Mouse (Mus musculus) heart, embryonic 14.5 days (tissue): Measurements from ENCODE around the gene Olfr1360. TPM values are rescaled to one million over a fixed set of nuclear protein-coding genes. Genes with fewer than 3 reads are reported as not detected.
"Not testable (repeated sequence)": the region's sequence is repeated elsewhere in the genome, so short reads cannot be mapped to it uniquely, and the experiment has no call there.

Source experiments
- ATAC-seq: fragments of 200-750 bp; cut with Nextera tagmentation; 2 replicates; pipeline ENCODE4 v1.8.0; 2017; ENCODE audit warnings: low read depth, moderate TSS enrichment; ENCODE audit not compliant: insufficient number of reproducible peaks, insufficient read depth, low FRiP score
- H3K27ac ChIP-seq, 2 experiments: fragments of 200-500 bp in 1 of 2; fragments of 300-500 bp in 1 of 2; sonication (generic) in 1 of 2; replicated peaks in 1 of 2; 2 replicates each; pipeline ENCODE4 v1.5.1; 2012 to 2014; ENCODE audit warnings: low read depth in 2 of 2, low read length in 2 of 2, control low read depth in 1 of 2, mild to moderate bottlenecking in 1 of 2, mixed read lengths in 1 of 2; ENCODE audit not compliant: control insufficient read depth in 1 of 2, insufficient read depth in 1 of 2
- H3K27me3 ChIP-seq: fragments of 300-500 bp; sonication (generic); 2 replicates; pipeline ENCODE4 v1.6.1; 2014; ENCODE audit warnings: mild to moderate bottlenecking, low read length, control low read depth; ENCODE audit not compliant: control insufficient read depth, insufficient read depth
- H3K36me3 ChIP-seq: fragments of 300-500 bp; sonication (generic); 2 replicates; pipeline ENCODE4 v1.6.1; 2014; ENCODE audit warnings: mild to moderate bottlenecking, control low read depth, low read length, mixed read lengths; ENCODE audit not compliant: control insufficient read depth, insufficient read depth
- H3K4me1 ChIP-seq, 2 experiments: fragments of 200-500 bp in 1 of 2; fragments of 300-500 bp in 1 of 2; sonication (generic) in 1 of 2; 2 replicates each; pipeline ENCODE4 v1.6.1; 2012 to 2014; ENCODE audit warnings: low read length in 2 of 2, control low read depth in 1 of 2, mixed read lengths in 1 of 2; ENCODE audit not compliant: control insufficient read depth in 2 of 2, insufficient read depth in 2 of 2
- H3K4me2 ChIP-seq: fragments of 300-500 bp; sonication (generic); 2 replicates; pipeline ENCODE4 v1.6.1; 2014; ENCODE audit warnings: mild to moderate bottlenecking, low read length
- H3K4me3 ChIP-seq, 2 experiments: fragments of 200-500 bp in 1 of 2; fragments of 300-500 bp in 1 of 2; sonication (generic) in 1 of 2; 2 replicates each; pipeline ENCODE4 v1.5.1; 2012 to 2014; ENCODE audit warnings: low read length in 2 of 2, mild to moderate bottlenecking in 2 of 2, control low read depth in 1 of 2, low read depth in 1 of 2, moderate library complexity in 1 of 2; ENCODE audit not compliant: control insufficient read depth in 1 of 2, insufficient read depth in 1 of 2
- H3K9ac ChIP-seq: fragments of 300-500 bp; sonication (generic); 2 replicates; pipeline ENCODE4 v1.6.1; 2014; ENCODE audit warnings: mild to moderate bottlenecking, low read length
- H3K9me3 ChIP-seq: fragments of 300-500 bp; sonication (generic); 2 replicates; pipeline ENCODE4 v1.6.1; 2016; ENCODE audit warnings: low read length, control low read depth; ENCODE audit not compliant: control insufficient read depth
- WGBS: fragments of 180-500 bp; shearing (Covaris S2); extraction: QIAGEN DNeasy Blood & Tissue Kit; methylation state at CpG from one replicate; pipeline ENCODE4 v1.1.7; 2014; 5-methylcytosine and 5-hydroxymethylcytosine counted together
- polyA plus RNA-seq: library from polyadenylated mRNA; unstranded; fragments of >200 nt; fragmentation: Nextera tagmentation; extraction: Ambion mirVana; gene quantifications from 2 replicates; pipeline ENCODE4 v1.2.1, GENCODE M21; 2014

Olfr1360 gene
- polyA plus RNA-seq, 1 experiment from 2014 or later: not detected

DNA sequence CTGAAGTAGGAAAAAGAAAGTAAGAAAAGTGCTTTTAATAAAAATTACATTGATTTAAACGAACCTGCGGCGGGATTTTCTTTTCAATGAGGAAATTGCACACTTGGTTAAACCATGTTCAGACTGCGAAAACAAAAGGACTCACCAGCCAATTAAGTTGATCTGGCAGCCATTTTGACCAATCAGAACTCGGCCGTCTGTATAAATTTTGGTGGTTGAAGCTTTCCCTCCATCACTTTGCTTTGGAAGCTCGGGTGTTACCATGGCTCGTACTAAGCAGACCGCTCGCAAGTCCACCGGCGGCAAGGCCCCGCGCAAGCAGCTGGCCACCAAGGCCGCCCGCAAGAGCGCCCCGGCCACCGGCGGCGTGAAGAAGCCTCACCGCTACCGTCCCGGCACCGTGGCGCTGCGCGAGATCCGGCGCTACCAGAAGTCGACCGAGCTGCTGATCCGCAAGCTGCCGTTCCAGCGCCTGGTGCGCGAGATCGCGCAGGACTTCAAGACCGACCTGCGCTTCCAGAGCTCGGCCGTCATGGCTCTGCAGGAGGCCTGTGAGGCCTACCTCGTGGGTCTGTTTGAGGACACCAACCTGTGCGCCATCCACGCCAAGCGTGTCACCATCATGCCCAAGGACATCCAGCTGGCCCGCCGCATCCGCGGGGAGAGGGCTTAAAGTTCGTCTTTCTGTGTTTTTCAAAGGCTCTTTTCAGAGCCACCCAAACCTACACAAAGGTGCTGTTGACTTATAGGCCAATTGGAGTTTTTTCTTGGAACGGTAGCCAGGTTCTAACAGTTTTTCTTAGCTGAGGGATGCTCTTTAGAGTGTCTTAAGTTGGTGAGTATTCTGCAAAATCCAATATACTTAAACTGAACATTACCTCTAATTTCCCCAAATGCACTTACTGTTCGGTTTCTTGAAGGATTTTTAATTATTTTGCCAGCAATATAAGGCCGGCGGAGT is 40.5 kb upstream of the Olfr1360 start, which contains the start of gene Hist1h3h:
Hist1h3h (plus strand) TSS at position 263 of the 961 bp plus-strand sequence.
- H3K4me3 ChIP-seq: peak within 1 kb of the TSS; percentile 37 to 44
- peak within 1 kb of the TSS; percentile 79 to 92 for H3K27ac ChIP-seq
- H3K36me3 ChIP-seq, H3K9me3 ChIP-seq, H3K27me3 ChIP-seq: not testable (repeated sequence)
- WGBS: 3% methylated on average over 22 of the region's 56 CpGs
- ATAC-seq: peak; percentile 35; the same call in 1 of the 2 replicates
- peak within 1 kb of the TSS; percentile 74 for H3K4me2 ChIP-seq
- H3K4me1 ChIP-seq: peaks cover 5 to 23% of the 10 kb centered on the region in 2 experiments
- H3K9ac ChIP-seq: peak within 1 kb of the TSS; percentile 74

DNA sequence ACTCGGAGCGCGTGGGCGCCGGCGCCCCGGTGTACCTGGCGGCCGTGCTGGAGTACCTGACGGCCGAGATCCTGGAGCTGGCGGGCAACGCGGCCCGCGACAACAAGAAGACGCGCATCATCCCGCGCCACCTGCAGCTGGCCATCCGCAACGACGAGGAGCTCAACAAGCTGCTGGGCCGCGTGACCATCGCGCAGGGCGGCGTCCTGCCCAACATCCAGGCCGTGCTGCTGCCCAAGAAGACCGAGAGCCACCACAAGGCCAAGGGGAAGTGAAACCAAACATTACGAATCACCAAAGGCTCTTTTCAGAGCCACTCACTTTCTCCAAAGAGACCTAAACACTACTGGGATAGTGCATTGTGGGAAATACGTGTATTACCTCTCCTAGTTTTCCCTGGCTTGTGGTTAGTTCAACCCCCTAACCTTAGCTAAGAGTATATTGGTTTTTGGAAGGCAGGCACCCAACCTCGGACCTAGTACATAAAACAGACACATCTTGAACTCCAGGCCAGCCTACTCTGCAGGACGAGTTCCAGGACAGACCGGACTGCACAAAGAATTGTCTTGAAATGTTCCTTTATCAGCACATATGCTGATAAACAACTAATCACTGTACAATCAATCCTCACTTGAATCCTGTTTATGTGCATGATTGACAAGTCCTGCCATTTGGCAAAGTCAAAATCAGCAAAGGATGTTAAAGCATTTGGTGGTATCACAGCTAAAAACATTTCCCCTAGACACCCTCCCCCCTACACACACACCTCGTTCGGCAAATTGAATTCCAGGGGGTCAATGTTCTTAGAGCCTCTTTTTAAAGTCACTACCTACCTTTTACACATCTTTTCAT is 39.6 kb upstream of the Olfr1360 start:
- WGBS: under 1% methylated on average over 9 of the region's 38 CpGs
- H3K4me1 ChIP-seq: peaks cover 5 to 23% of the 10 kb centered on the region in 2 experiments
- not testable (repeated sequence) for ATAC-seq

DNA sequence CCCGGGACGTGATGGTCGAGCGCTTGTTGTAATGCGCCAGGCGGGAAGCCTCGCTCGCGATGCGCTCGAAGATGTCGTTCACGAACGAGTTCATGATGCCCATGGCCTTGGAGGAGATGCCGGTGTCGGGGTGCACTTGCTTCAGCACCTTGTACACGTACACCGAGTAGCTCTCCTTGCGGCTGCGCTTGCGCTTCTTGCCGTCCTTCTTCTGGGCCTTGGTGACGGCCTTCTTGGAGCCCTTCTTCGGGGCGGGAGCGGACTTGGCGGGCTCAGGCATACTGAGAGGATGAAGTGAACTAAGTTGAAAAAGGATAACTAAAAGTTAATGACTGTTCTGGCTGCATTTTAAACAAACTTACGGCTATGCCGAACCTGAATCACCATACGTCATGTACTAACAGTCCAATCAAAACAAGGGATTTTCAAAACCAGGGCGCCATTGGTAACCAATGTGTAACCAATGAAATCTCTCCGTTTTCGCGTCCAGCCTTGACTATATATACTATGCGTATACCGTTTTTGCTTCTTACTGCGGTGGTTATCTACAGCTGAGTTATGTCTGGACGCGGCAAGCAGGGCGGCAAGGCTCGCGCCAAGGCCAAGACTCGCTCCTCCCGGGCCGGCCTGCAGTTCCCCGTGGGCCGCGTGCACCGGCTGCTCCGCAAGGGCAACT is 38.8 kb upstream of the Olfr1360 start, which contains the start of the genes Hist1h2bl and Hist1h2ai:
Hist1h2bl (minus strand) TSS at position 280 of the 676 bp plus-strand sequence.
Hist1h2ai (plus strand) TSS at position 559 of the 676 bp plus-strand sequence.
- peak; percentile 86 for ATAC-seq
- peak within 1 kb of the TSS; percentile 37 to 53 for H3K4me3 ChIP-seq
- H3K4me2 ChIP-seq: peak within 1 kb of the TSS; percentile 74
- peaks cover 4 to 21% of the 10 kb centered on the region in 2 experiments for H3K4me1 ChIP-seq
- not testable (repeated sequence) for H3K36me3 ChIP-seq, H3K27me3 ChIP-seq, H3K9me3 ChIP-seq
- peak within 1 kb of the TSS; percentile 90 to 92 for H3K27ac ChIP-seq
- peak within 1 kb of the TSS; percentile 75 for H3K9ac ChIP-seq
- under 1% methylated on average over 28 of the region's 50 CpGs for WGBS

More for the DNA sequence above, 39.6 kb upstream of the Olfr1360 start:
- Histone ChIP-seq H3K4me2 (peak overlapping the region; percentile 74), H3K9ac (peak overlapping the region; percentile 74), H3K4me3 (peak overlapping the region; percentile 37 to 43), H3K27ac (peak overlapping the region; percentile 81 to 92)
- not testable (repeated sequence) for H3K9me3 ChIP-seq, H3K36me3 ChIP-seq, H3K27me3 ChIP-seq

DNA sequence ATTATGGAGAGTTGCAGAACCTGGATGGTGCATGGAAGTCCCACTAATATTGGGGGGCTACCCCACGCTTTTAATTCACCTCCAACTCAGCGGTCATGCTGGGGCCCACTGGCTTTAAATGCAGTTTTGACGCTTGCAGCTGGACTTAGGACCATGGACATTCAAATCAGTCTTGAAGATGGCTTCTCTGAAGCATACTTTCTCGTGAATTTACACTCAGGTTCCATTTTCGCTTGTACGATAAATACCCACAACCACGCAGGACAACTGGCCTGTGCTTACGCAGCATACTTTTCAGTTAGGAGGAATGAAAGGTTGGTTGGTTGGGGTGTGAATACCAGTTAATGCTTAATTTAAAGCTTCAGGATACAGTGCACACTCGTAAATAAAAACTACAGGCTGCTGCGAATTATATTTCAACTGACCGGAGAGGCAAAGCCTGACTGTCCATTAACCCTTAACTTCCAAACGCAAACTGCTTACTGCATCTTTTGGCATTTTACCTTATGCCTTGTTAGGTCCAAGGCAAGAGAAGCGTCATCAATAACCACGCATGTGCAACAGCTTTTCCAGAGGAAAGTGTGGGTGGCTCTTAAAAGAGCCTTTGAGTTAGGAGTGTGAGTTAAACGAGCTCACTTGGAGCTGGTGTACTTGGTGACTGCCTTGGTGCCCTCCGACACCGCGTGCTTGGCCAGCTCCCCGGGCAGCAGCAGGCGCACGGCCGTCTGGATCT is 38.1 kb upstream of the Olfr1360 start:
- H3K9me3 ChIP-seq: no peaks in the 10 kb centered on the region
- WGBS: 1% methylated on average over 21 of the region's 22 CpGs

DNA sequence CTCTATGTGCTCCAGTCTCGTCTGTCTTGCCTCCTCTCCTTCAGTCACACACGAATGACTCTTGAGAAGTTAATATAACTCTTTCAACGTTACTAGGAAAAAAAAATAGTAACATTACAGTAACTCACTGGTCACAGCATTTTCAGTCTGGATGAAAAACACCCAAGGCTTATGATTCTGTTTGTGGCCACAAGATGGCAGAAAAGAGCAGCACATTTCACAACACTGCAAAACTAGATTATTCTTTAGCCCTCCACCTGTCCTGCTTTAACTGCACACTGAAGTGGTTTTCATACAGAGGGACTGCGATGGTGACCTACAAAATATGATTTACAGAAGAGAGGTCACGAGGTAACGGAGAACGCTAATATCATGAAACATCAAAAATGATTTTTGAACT is 37.5 kb upstream of the Olfr1360 start:
- Histone ChIP-seq H3K4me3 (peak overlapping the region in 1 of 2 experiments; percentile 37; a peak in 1 of 4 replicates), H3K36me3 (no peaks in the 10 kb centered on the region), H3K27me3 (no peaks in the 10 kb centered on the region), H3K9me3 (no peaks in the 10 kb centered on the region), H3K4me2 (peak overlapping the region; percentile 74), H3K9ac (peak overlapping the region; percentile 75; the same call in 1 of the 2 replicates), H3K27ac (peak overlapping the region; percentile 32 to 92; a peak in 2 of 4 replicates), H3K4me1 (peaks cover 3 to 17% of the 10 kb centered on the region in 2 experiments; a peak in 3 of 4 replicates)
- WGBS: 1% methylated on average over 7 of the region's 7 CpGs
- ATAC-seq: no peak

More for the DNA sequence above, 38.1 kb upstream of the Olfr1360 start:
- Histone ChIP-seq H3K36me3 (no peaks in the 10 kb centered on the region), H3K4me1 (peaks cover 3 to 17% of the 10 kb centered on the region in 2 experiments; a peak in 3 of 4 replicates), H3K4me3 (peak overlapping the region; percentile 37 to 38), H3K27ac (peak overlapping the region; percentile 83 to 92), H3K4me2 (peak overlapping the region; percentile 74), H3K27me3 (no peaks in the 10 kb centered on the region), H3K9ac (peak overlapping the region; percentile 75)
- ATAC-seq: no peak

DNA sequence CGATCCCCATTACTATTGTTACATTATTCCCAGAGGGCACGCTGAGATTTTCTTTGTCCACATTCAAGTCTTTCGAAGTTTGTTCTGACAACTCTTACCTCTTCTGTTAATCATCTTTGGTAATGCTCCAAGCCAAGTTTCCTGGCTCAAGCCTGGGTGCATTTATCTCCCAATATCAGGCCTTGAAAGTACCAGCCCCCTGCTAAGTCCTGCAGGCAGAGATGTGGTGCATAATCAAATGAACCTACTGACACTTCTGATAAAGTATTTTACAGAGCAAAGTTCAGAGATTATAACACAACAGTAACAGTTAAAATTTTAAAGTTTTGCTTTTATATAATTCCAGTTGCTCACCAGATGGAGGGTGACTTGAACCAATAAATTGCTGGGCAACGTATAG is 34.5 kb upstream of the Olfr1360 start:
- no peaks in the 10 kb centered on the region for H3K27me3 ChIP-seq
- no peaks in the 10 kb centered on the region for H3K9me3 ChIP-seq
- peak overlapping the region; percentile 74; the same call in 1 of the 2 replicates for H3K9ac ChIP-seq
- H3K27ac ChIP-seq: peak overlapping the region in 1 of 2 experiments; percentile 59; a peak in 2 of 4 replicates
- no peaks in the 10 kb centered on the region for H3K36me3 ChIP-seq
- ATAC-seq: no peak
- peak overlapping the region; percentile 79 for H3K4me2 ChIP-seq
- H3K4me3 ChIP-seq: peak overlapping the region in 1 of 2 experiments; percentile 49; a peak in 2 of 4 replicates
- WGBS: 31% methylated on average over 4 of the region's 4 CpGs
- H3K4me1 ChIP-seq: peaks cover 3 to 7% of the 10 kb centered on the region in 2 experiments; a peak in 3 of 4 replicates
